Mouse (Mus musculus) brain, embryonic 14.5 days (tissue): ENCODE measurements around the gene Atad3a. TPM values are rescaled to one million over a fixed set of nuclear protein-coding genes. Genes with fewer than 3 reads are reported as not detected.
A peak's percentile ranks its signal among the peaks of the same experiment; 100 is the strongest.
"Not testable (repeated sequence)": the region's sequence is repeated elsewhere in the genome, so short reads cannot be mapped to it uniquely, and the experiment has no call there.

Experiments
- DNase-seq: peaks from one replicate; pipeline ENCODE4 v3.0.0-alpha.2; 2011; ENCODE audit warnings: low read depth
- CTCF ChIP-seq: fragments of 200-500 bp; IDR thresholded peaks from 2 replicates; pipeline ENCODE4 v1.5.1; 2012; ENCODE audit warnings: inconsistent platforms, mild to moderate bottlenecking, moderate library complexity, borderline replicate concordance; ENCODE audit not compliant: insufficient read depth, insufficient read length; ENCODE audit errors: extremely low read depth
- POLR2A ChIP-seq: fragments of 200-500 bp; IDR thresholded peaks from 2 replicates; pipeline ENCODE4 v1.6.1; 2012; ENCODE audit warnings: mild to moderate bottlenecking, inconsistent platforms, borderline replicate concordance; ENCODE audit not compliant: poor library complexity, insufficient read depth, insufficient read length, severe bottlenecking; ENCODE audit errors: extremely low read depth
- polyA plus RNA-seq: library from polyadenylated mRNA; depleted of rRNA; stranded (reverse); fragments of >200 nt; gene quantifications from 2 replicates; pipeline ENCODE4 v1.2.3, GENCODE M21; 2012; rRNA removed

The Atad3a gene
- polyA plus RNA-seq, result 103 and 120 TPM in 2 replicates

DNA sequence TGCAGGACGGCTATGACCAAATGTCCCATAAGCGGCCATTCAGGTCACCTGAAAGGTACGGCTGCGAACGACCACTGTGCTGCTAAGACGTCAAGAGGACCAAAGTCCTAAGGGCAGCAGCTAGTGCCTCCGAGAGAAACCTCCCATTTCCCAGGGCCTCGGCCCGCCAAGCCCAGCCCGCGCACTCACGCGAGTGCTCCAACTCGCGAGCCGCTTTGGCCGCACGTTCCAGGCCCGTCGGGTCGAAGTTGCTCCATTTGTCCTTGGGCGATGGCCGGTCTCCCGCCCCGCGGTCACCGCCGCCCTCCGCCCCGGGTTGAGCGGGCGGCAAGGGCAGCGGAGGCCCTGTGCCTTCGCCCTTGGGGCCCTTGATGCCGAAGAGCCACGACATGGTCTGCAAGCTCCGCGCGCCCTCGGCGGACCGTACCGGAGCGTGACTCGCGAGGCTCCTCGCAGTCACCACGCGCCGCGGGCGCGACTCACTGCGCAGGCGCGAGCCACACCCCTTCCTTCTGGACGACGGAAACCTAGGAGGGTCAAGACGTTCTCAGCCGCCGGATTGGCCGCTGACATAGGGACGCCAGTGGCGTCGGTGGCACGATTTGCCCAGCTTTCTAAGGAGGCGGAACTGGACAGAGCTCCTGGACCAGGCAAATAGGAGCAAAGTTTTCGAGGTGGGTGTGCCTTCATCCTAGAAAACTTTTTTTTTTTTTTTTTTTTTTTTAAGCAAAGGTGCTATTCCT, at the start of gene Atad3a:
Atad3a (minus strand) TSS at position 481 of the 743 bp plus-strand sequence.
- TF ChIP-seq CTCF (no peak), POLR2A (peak; percentile 81)
- DNase-seq, result peak; percentile 98

- DNase-seq, result no peak
- no peak for TF ChIP-seq CTCF
- TF ChIP-seq POLR2A, result no peak
Observed at GRCm38 (mm10) chr4:155807841-155808240, 46.9 kb upstream of the Atad3a start.

DNA sequence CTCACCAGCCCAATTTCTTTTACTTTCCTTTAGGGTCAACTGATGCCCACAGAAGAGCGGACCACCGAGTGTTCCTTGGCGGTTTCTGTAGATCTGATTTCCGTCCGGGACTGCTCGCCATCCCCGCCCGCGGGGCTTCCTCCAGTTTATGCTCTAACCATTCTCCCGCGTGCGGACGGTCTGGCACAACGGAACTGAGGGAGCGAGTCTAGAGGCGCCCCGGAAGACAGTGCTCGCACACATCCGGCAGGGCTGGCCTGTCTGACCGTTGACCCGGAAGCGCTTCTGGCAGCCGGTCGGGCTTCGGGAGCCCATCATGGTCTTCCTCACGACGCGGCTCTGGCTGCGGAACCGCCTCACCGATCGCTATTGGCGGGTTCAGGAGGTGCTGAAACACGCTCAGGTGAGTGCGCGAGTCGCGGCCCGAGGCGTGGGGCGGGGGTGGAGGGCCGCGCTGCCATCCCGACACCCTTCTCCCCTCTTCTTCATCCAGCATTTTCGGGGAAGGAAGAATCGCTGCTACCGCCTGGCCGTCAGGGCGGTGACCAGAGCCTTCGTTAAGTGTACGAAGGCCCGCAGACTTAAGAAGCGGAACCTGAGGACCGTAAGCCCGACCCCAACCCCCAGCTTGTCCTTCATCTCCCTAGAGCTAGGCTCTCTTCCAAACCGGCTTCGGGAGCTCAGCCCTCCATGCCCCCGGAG, 42.6 kb upstream of the Atad3a start:
- DNase-seq, result peak; percentile 98
- TF ChIP-seq CTCF (no peak), POLR2A (peak; percentile 76; the same call in 1 of the 2 replicates)

GRCm38 (mm10) chr4:155802741-155803339, 41.9 kb upstream of the Atad3a start, which contains the start of gene Mrpl20:
Mrpl20 (plus strand) TSS chr4:155802878.
- no peak for TF ChIP-seq CTCF
- no peak for TF ChIP-seq POLR2A
- DNase-seq, result peak; percentile 27

GRCm38 (mm10) chr4:155802075-155802474, 41.2 kb upstream of the Atad3a start:
- DNase-seq, result no peak
- no peak for TF ChIP-seq POLR2A
- TF ChIP-seq CTCF, result no peak

- no peak for DNase-seq
- TF ChIP-seq POLR2A (no peak), CTCF (no peak)
Observed at GRCm38 (mm10) chr4:155793730-155794129, 32.8 kb upstream of the Atad3a start.

DNA sequence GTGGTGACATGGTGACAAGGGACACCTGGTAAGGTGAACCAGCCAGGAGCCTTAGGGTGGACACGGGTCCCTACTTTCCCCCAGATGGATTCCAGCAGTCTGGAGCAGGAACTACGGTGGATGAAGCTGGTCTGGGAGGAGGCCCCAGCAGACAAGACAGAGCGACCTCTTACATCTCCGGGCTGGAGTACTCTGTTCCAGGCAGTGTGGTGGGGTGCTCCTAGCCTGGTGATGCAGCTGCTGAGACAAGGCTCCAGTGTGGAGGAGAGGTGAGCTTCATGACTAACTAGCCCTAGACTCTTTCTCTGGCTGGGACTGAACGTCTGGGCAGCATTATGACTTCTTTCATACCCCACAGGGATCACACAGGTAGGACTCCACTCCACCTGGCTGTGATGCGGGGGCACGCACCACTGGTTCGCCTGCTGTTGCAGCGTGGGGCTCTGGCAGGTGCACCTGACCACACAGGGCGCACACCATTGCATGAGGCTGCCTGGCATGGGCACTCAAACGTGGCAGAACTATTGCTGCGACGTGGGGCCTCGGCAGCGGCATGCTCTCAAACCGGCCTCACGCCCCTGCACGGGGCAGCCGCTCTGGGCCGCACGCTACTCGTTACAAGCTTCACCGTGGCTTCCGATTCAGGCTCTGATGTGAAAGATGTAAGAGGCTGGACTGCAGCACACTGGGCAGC, 30.5 kb upstream of the Atad3a start:
- TF ChIP-seq POLR2A (no peak), CTCF (no peak)
- no peak for DNase-seq

DNA sequence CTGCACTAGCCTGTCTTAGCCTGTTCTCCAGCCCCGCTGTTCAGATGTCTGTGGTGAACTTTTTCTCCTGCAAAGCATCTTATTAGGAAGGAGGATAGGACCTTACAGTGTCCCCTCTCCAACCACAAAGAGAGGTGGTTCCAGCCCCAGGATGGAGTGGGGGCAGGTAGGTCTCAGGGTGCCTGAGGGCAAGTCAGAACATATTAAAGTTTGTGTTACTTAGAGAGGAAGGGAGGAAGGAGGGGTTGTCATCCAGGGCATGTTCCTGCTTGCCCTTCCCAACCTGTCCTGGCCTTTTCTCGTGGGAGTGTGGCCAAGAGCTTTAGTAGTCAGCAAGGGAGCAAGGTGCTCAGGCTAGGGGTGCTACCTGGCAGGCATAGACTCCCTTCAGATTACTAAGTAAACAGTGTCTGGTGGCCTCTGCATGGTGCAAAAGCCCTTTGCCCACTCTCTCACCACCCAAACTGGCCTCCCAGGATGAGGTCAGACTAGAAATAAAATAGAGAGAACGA, 29.8 kb upstream of the Atad3a start:
- TF ChIP-seq CTCF, result no peak
- TF ChIP-seq POLR2A, result no peak
- DNase-seq, result no peak

DNA sequence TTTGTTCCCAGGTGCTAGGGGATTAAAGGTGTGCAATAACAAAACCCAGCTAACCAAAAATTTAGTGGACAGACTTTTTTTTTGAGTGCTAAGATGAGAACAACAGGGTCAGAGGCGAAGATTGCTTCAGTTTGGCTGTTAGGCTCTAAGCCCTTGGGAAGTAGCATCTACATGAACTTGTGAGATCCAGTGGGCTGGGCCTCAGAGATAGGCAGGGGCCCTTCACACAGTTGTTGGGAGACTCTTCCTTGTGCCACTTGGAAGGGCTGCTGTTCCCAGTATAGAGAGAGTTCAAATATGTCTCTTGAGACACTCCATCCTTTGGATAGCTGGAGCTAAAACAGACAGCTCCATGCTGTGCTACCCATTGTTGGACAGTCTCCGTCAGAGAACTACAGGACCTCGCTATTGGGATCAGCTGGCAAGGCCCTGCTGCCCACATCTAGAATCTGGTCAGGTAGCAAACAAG, 29.2 kb upstream of the Atad3a start, which contains the start of gene Ankrd65:
Ankrd65 (plus strand) TSS at position 419 of the 469 bp plus-strand sequence.
- no peak for TF ChIP-seq POLR2A
- TF ChIP-seq CTCF, result no peak
- no peak for DNase-seq

DNA sequence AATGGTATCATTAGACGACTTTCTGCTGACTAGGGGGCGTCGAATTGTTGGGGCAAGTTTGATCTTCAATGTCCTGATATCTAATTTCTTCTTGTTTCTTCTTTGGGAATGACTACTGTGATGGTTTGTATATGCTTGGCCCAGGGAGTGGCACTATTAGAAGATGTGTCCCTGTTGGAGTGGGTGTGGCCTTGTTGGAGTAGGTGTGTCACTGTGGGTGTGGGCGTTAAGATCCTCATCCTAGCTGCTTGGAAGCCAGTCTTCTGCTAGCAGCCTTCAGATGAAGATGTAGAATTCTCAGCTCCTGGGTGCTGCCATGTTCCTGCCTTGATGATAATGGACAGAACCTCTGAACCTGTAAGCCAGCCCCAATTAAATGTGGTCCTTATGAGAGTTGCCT, 27.9 kb upstream of the Atad3a start:
- not testable (repeated sequence) for DNase-seq

- TF ChIP-seq CTCF, result no peak
- no peak for TF ChIP-seq POLR2A
- no peak for DNase-seq
Observed at GRCm38 (mm10) chr4:155788300-155788699, 27.4 kb upstream of the Atad3a start.
